Mouse (Mus musculus): ENCODE measurements around the gene Sptan1. TPM values are rescaled to one million over a fixed set of nuclear protein-coding genes. Genes with fewer than 3 reads are reported as not detected.

Sptan1 gene
- polyA plus RNA-seq (2015; fragmentation: Illumina TruSeq; extraction: RNeasy Lipid Tissue Mini Kit (QIAGEN cat#74804); ENCODE audit: insufficient read depth, low read depth, low replicate concordance) = 85.5 TPM

GRCm38 (mm10) chr2:29965250-29965843 is at the start of gene Sptan1:
Gene Sptan1, plus strand, starts transcription at chr2:29965560.

GRCm38 (mm10) chr2:29934906-29935599 is 30.3 kb upstream of the Sptan1 start, which contains the start of gene Gle1:
Gene Gle1, plus strand, starts transcription at chr2:29935426.

DNA sequence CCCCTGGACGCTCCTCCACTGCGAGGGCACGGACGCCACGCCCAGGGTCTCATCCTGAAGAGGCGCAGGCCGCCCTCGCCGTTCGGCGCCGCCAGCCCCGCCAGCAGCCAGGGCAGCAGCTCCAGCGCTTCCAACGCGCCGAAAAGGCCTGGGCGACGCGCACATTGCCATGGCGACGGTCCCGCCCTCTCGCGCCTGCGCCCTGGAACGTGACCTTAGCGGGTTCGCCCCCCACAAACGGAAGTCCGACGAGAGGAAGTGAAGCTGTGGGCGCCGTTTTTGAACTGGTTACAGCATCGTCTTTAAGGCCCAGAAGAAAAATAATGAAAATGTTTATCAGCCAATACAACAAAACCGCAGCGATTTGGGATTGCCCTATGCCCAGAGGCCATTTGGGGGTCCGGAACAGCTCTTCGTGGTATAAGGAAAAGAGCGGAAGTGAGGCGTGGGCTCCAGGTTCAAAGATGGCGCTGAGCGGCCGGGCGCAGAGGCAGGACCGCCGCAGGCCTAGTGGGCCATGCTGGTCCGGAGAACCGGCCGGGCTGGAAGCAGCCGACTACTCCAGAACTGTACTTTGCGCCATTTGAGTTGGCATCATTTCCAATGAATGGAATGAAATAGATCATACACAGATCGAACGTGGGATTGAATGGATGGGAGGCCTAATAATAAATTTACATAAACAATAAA is 83.5 kb downstream of the Sptan1 start, which contains the start of gene Wdr34:
Wdr34 (minus strand) TSS at position 183 of the 690 bp plus-strand sequence.

DNA sequence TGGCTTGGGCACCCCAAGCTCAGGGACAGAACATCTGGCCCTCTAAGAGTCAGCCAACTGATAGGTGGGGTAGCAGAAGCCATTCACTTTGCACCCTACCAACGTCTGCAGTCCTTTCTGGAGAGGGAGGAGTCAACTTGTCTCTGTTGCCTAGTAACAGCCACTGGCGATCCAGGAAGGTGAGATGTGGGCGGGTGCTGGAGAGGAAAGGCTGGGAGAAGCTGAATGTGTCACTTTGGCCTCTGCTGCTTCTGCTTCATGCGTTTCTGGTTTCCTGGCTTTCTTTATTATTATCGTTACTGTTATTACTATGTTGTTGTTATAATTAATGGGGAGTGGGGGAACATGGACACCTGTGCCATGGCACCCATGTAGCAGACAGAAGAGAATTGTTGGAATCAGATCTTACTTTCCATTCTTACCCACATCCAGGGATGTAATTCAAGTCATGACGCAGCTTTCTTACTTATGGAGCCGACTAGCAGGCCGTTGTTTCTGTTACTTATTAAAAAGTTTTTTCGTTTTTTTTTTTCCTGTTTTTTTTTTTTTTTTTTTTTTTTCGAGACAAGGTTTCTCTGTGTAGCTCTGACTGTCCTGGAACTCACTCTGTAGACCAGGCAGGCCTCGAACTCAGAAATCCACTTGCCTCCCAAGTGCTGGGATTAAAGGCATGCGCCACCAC is 92.0 kb downstream of the Sptan1 start, which contains the start of gene Set:
Set (plus strand) TSS at position 156 of the 682 bp plus-strand sequence.

GRCm38 (mm10) chr2:30077502-30078348 is 112.4 kb downstream of the Sptan1 start, which contains the start of gene Pkn3:
Gene Pkn3, plus strand, starts transcription at chr2:30077684.

Other genes with a start within 250 kb of the Sptan1 start
- gene Gm13420, start 213.9 kb upstream of the Sptan1 start, polyA plus RNA-seq (2015; fragmentation: Illumina TruSeq; extraction: RNeasy Lipid Tissue Mini Kit (QIAGEN cat#74804); ENCODE audit: insufficient read depth, low read depth, low replicate concordance) = 3.2 TPM
- not detected for gene Gm13547, start 206.2 kb upstream of the Sptan1 start, polyA plus RNA-seq (2015; fragmentation: Illumina TruSeq; extraction: RNeasy Lipid Tissue Mini Kit (QIAGEN cat#74804); ENCODE audit: insufficient read depth, low read depth, low replicate concordance)
- 5.1 TPM for gene Coq4, start 178.1 kb upstream of the Sptan1 start, polyA plus RNA-seq (2015; fragmentation: Illumina TruSeq; extraction: RNeasy Lipid Tissue Mini Kit (QIAGEN cat#74804); ENCODE audit: insufficient read depth, low read depth, low replicate concordance)
- gene Trub2, start 177.1 kb upstream of the Sptan1 start, polyA plus RNA-seq (2015; fragmentation: Illumina TruSeq; extraction: RNeasy Lipid Tissue Mini Kit (QIAGEN cat#74804); ENCODE audit: insufficient read depth, low read depth, low replicate concordance) = 4.9 TPM
- gene Slc27a4, start 162.9 kb upstream of the Sptan1 start, polyA plus RNA-seq (2015; fragmentation: Illumina TruSeq; extraction: RNeasy Lipid Tissue Mini Kit (QIAGEN cat#74804); ENCODE audit: insufficient read depth, low read depth, low replicate concordance) = 7.8 TPM
- 4.5 TPM for gene Urm1, start 145.5 kb upstream of the Sptan1 start, polyA plus RNA-seq (2015; fragmentation: Illumina TruSeq; extraction: RNeasy Lipid Tissue Mini Kit (QIAGEN cat#74804); ENCODE audit: insufficient read depth, low read depth, low replicate concordance)
- 2.3 TPM for gene Cercam, start 96.4 kb upstream of the Sptan1 start, polyA plus RNA-seq (2015; fragmentation: Illumina TruSeq; extraction: RNeasy Lipid Tissue Mini Kit (QIAGEN cat#74804); ENCODE audit: insufficient read depth, low read depth, low replicate concordance)
- 15.8 TPM for gene Odf2, start 76.3 kb upstream of the Sptan1 start, polyA plus RNA-seq (2015; fragmentation: Illumina TruSeq; extraction: RNeasy Lipid Tissue Mini Kit (QIAGEN cat#74804); ENCODE audit: insufficient read depth, low read depth, low replicate concordance)
- 8.2 TPM for gene Gle1, start 30.1 kb upstream of the Sptan1 start, polyA plus RNA-seq (2015; fragmentation: Illumina TruSeq; extraction: RNeasy Lipid Tissue Mini Kit (QIAGEN cat#74804); ENCODE audit: insufficient read depth, low read depth, low replicate concordance)
- 7.2 TPM for gene Wdr34, start 83.3 kb downstream of the Sptan1 start, polyA plus RNA-seq (2015; fragmentation: Illumina TruSeq; extraction: RNeasy Lipid Tissue Mini Kit (QIAGEN cat#74804); ENCODE audit: insufficient read depth, low read depth, low replicate concordance)
- gene Set, start 91.8 kb downstream of the Sptan1 start, polyA plus RNA-seq (2015; fragmentation: Illumina TruSeq; extraction: RNeasy Lipid Tissue Mini Kit (QIAGEN cat#74804); ENCODE audit: insufficient read depth, low read depth, low replicate concordance) = 25.1 TPM
- gene Pkn3, start 112.1 kb downstream of the Sptan1 start, polyA plus RNA-seq (2015; fragmentation: Illumina TruSeq; extraction: RNeasy Lipid Tissue Mini Kit (QIAGEN cat#74804); ENCODE audit: insufficient read depth, low read depth, low replicate concordance) = 7.9 TPM
- gene Zdhhc12, start 128.1 kb downstream of the Sptan1 start, polyA plus RNA-seq (2015; fragmentation: Illumina TruSeq; extraction: RNeasy Lipid Tissue Mini Kit (QIAGEN cat#74804); ENCODE audit: insufficient read depth, low read depth, low replicate concordance) = 7.0 TPM
- gene Zer1, start 159.0 kb downstream of the Sptan1 start, polyA plus RNA-seq (2015; fragmentation: Illumina TruSeq; extraction: RNeasy Lipid Tissue Mini Kit (QIAGEN cat#74804); ENCODE audit: insufficient read depth, low read depth, low replicate concordance) = 8.3 TPM
- gene Tbc1d13, start 168.2 kb downstream of the Sptan1 start, polyA plus RNA-seq (2015; fragmentation: Illumina TruSeq; extraction: RNeasy Lipid Tissue Mini Kit (QIAGEN cat#74804); ENCODE audit: insufficient read depth, low read depth, low replicate concordance) = 8.6 TPM
- 8.6 TPM for gene Endog, start 205.9 kb downstream of the Sptan1 start, polyA plus RNA-seq (2015; fragmentation: Illumina TruSeq; extraction: RNeasy Lipid Tissue Mini Kit (QIAGEN cat#74804); ENCODE audit: insufficient read depth, low read depth, low replicate concordance)
- 6.3 TPM for gene Spout1, start 212.9 kb downstream of the Sptan1 start, polyA plus RNA-seq (2015; fragmentation: Illumina TruSeq; extraction: RNeasy Lipid Tissue Mini Kit (QIAGEN cat#74804); ENCODE audit: insufficient read depth, low read depth, low replicate concordance)
- 12.2 TPM for gene Kyat1, start 240.3 kb downstream of the Sptan1 start, polyA plus RNA-seq (2015; fragmentation: Illumina TruSeq; extraction: RNeasy Lipid Tissue Mini Kit (QIAGEN cat#74804); ENCODE audit: insufficient read depth, low read depth, low replicate concordance)